Comparison of ENCODE assay signal across 8 mouse cellular contexts in the genomic region with DNA sequence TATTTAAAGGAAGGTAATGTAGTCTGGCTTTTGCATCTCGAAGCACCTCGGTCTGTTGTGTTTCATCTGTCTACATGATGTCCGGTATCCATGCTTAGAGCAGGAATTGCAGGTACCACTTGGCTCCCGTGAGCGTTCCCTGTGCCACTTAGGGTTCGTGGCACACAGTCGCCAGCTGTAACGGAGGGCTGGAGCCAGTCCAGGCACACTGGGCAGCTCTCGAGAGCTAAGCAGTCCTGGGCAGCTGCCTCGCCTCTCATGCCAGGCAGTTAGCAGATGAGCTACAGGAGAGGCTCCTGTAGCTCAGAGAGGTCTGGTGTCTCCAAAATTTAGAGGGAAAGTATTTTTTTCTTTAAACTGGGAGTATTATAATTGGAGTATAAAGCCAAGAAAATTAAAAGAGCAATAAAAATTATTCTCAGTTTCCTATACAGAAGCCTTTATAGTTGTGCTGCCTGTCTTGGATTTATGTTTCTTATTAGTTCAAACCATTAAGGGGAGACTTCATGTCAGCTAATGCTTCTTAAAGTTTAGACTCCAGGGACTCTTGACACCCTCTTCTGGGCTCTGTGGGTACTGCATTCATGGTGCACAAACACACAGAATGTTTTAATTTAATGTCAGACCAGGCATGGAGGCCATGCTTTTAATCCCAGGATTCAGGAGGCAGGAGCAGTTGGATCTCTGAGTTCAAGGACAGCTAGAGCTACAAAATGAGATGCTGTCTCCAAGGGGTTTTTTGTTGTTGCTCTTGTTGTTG. TPM values are rescaled to one million over a fixed set of nuclear protein-coding genes. Genes with fewer than 3 reads are reported as not detected.
A peak's percentile ranks its signal among the peaks of the same experiment; 100 is the strongest.
DNase-seq lines count a peak whose midpoint lies in the region.

No protein-coding gene starts in this region.

- peaks cover 55% of the 10 kb centered on the region for H3K4me1 ChIP-seq in heart, embryonic 10.5 days

- peaks cover 84% of the 10 kb centered on the region for H3K36me3 ChIP-seq in heart, embryonic 10.5 days

- 94% methylated on average over 10 of the region's 10 CpGs for WGBS in heart, embryonic 10.5 days

- H3K4me3 ChIP-seq in heart, embryonic 10.5 days, result no peak overlapping the region

- no peak overlapping the region for H3K27ac ChIP-seq in heart, embryonic 10.5 days

- H3K27me3 ChIP-seq in heart, embryonic 10.5 days (ENCODE audit: insufficient read depth, poor library complexity, severe bottlenecking), result no peaks in the 10 kb centered on the region

- peak; percentile 53 to 74 for DNase-seq in heart, adult 18-20 months
- no peak for DNase-seq in heart, embryonic 10.5 days (ENCODE audit: low spot score)
- peak; percentile 65 to 74 for DNase-seq in right cerebral cortex, postnatal 10 days (ENCODE audit: low spot score in 2 of 2)
- DNase-seq in right cerebral cortex, adult 18-20 months, result no peak
- DNase-seq in fibroblast of lung, adult 2 months (ENCODE audit: low read depth), result peak; percentile 19
- DNase-seq in lung, postnatal 25 days (ENCODE audit: low spot score), result peak; percentile 26
- no peak for DNase-seq in urinary bladder, postnatal 25 days (ENCODE audit: low spot score)
- no peak for DNase-seq in cerebellum, adult 9-10 months

- no peaks in the 10 kb centered on the region for H3K9me3 ChIP-seq in heart, embryonic 10.5 days

RNA-seq across cellular contexts. Expression of a gene that starts 24.0 kb away (rescaled TPM):
- total RNA-seq in heart, adult 18-20 months (2021), result under 1 TPM in 1 of 2 experiments, not detected in 1; 0.21 TPM
- polyA plus RNA-seq in heart, embryonic 10.5 days (2016; fragmentation: Nextera tagmentation; extraction: Ambion mirVana), result 0.11 and 0.13 TPM in 2 replicates

RNA-seq across cellular contexts. Expression of a gene that starts 35.5 kb away (rescaled TPM):
- 1 to 10 TPM in 1 of 2 experiments, under 1 TPM in 1; 0.35 to 2.2 TPM for total RNA-seq in heart, adult 18-20 months (2021)
- 0.20 TPM in 1 of 2 replicates, not detected in the other for polyA plus RNA-seq in heart, embryonic 10.5 days (2016; fragmentation: Nextera tagmentation; extraction: Ambion mirVana)

RNA-seq across cellular contexts. Expression of a gene that starts 41.7 kb away (rescaled TPM):
- 10 to 100 TPM; 18.2 to 22.1 TPM for total RNA-seq in heart, adult 18-20 months (2021)
- 129 and 133 TPM in 2 replicates for polyA plus RNA-seq in heart, embryonic 10.5 days (2016; fragmentation: Nextera tagmentation; extraction: Ambion mirVana)

RNA-seq across cellular contexts. Expression of a gene that starts 55.9 kb away (rescaled TPM):
- total RNA-seq in heart, adult 18-20 months (2021), result under 1 TPM; 0.42 to 0.46 TPM
- polyA plus RNA-seq in heart, embryonic 10.5 days (2016; fragmentation: Nextera tagmentation; extraction: Ambion mirVana), result 58.1 and 66.3 TPM in 2 replicates

Comparison
In these comparisons a context has a peak if more than half of its experiments do, and no peak if none do; other contexts are left out.
1. DNase-seq: peak in heart, adult 18-20 months (2 of 2), right cerebral cortex, postnatal 10 days (2 of 2), fibroblast of lung, adult 2 months (single experiment) and lung, postnatal 25 days (single experiment); none in heart, embryonic 10.5 days (single experiment), right cerebral cortex, adult 18-20 months (single experiment), urinary bladder, postnatal 25 days (single experiment) and cerebellum, adult 9-10 months (single experiment).